Mouse (Mus musculus): Measurements from ENCODE around the gene Hsd17b11.

- TF ChIP-seq CTCF (conservative IDR thresholded peaks at IDR 0.05; ENCODE audit: low read length) (no peak), NANOG (IDR thresholded peaks at IDR 0.05; ENCODE audit: borderline replicate concordance, low read length) (no peak)
Measured at GRCm38 (mm10) chr5:103975736-103976135, 46.0 kb downstream of the Hsd17b11 start.

Data from E14TG2a.4 (cell line).